Mouse (Mus musculus) common myeloid progenitor, adult 5-6 weeks (primary cell): ENCODE measurements around the gene Gm9195. TPM values are rescaled to one million over a fixed set of nuclear protein-coding genes. Genes with fewer than 3 reads are reported as not detected.

Source experiments
- ATAC-seq: replicated peaks from 2 replicates; pipeline ENCODE4 v1.8.0; 2016; ENCODE audit warnings: low read depth, mild to moderate bottlenecking, moderate TSS enrichment, inconsistent platforms; ENCODE audit not compliant: poor library complexity, severe bottlenecking
- total RNA-seq: library from RNA; stranded (forward); fragments of 200-1000, 187-1606 nt; gene quantifications from 2 replicates; pipeline ENCODE4 v1.2.3, GENCODE M21; 2017

Gm9195 gene
- total RNA-seq, 1 experiment from 2014 or later = not detected

DNA sequence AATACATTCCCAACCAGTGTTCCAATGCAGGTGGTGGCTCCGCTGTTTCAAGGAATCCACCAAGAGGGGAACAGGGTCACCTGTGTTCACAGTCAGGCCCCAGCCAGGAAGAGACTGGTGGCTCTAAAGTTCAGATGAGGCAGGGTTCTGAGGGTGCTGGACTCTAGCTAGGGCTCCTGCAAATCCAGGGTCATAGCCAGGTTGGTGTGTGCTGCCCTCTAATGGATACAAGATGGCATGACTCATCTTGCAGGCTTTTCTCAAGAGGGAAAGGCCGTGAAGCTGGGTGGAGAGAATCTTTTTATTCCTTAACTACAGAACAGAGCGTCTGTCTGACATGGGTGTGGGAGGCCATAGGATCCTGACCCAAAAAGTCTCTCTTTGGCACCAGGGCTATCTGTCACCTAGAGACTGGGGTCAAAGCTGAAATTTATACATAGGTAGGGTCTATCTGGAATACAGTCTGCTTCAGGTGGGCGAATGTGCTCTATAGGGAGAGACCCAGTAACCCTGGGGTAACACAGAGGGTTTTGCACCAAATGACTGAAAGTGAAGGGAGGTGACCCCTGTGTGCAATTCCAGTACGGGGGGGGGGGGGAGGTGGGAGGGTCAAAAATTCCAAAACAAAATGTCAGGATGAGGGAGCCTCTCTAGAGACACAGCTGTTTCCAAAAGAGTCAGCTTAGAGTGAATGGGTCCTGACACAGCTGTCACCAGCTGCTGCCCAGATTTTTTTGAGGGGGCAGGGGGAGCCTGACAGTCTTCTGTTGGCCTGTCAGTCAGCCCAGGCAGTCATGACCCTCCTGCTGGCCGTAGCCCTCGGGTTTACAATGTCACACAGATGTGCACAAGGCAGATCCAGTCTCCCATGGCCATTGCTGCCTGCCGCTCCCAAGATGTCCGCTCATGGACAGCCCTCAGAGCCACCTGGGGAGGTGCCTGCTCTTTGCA, 44.2 kb downstream of the Gm9195 start:
- peak; percentile 77 for ATAC-seq

DNA sequence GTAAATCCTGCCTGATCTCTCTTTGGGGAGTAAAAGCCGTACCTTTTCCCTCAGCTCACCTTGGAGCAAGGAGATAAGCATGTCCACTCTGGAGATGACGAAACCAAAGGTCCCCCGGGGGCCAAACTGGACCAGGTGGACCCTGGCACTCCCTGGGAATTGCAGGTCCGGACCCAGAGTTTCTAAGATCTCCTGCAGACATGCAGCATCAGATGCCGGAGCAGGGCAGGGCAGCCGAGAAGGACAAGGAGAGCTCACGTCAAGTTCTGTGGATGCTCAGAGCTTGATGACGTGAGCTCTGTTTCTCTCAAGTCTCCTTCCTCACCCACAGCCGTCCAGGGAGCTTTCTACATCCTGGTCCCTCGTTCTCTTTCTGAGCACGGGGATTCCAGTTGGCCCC, 48.7 kb downstream of the Gm9195 start:
- no peak for ATAC-seq

DNA sequence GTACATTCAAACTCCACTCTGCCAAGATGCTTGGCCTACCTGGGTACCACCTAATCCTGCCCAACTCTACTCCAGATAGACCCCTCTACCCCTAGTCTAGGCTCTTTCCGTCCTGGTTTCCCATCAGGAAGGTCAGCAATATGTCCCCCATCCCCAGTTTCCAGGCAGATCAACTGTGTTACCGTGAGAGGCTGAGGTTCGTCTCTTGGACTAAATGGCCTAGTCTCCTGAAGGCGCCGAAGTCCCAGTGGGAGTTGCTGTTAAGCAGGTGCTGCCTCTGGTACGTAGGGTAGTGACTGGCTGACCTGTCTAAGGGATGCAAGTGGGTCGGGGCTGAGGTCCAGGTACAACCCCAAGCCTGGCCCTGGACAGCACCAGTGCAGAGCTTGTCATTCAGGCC, 50.7 kb downstream of the Gm9195 start:
- no peak for ATAC-seq

DNA sequence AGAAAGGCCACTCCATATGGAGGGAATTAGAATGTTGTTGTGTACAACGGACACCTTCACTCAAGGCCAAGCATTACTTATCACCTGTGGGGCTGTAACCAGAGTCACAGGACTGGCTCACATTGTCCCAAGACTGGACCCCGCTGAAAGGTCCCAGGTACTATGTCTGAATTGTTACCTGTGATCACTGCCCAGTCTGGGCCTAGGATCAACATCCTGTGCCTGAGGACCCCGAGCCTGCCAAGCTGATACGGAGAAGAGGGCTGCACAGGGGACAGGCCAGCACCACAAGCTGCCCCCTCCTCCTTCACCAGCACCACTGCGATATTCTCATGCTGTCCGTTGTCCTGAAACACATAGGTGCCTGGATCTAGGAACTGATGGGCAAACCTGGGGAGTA, 51.2 kb downstream of the Gm9195 start:
- no peak for ATAC-seq

DNA sequence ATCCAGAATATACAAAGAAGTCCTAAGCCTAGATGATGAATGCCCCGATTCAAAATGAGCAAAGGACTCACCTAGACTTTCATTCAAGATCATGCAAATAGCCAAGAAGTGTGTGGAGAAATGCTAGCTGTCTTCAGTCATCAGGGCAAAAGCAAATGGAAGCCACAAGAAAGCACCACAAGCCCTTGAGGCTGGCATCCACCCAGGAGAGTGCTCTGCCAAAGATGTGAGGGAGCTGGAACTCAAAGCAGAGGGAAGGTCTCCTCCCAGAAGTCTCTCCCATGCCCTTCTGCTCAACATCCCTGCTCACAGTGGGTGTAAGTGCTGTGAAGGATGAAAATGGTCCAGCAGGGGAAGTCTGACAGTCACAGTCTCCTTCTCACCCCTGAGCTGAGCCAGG, 52.7 kb downstream of the Gm9195 start:
- ATAC-seq = no peak

DNA sequence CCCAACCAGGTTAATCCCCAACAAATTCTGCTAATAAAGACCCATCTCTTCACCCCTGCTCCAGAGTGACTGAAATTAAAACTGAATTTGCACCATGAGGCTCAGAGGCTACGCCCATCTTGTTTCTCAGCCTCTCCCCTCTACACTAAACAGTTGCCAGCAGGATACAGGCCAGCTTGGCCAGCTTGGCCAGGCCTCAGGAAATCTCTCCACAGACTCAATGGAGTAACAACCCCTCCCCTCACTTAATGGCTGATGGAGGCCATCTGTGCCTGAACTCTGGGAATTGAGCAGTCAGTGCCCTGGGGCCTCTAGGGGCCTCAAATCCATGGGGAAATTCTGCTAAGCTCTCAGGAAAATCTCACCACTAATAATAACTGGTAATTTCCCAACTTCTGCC, 101.9 kb downstream of the Gm9195 start:
- no peak for ATAC-seq

DNA sequence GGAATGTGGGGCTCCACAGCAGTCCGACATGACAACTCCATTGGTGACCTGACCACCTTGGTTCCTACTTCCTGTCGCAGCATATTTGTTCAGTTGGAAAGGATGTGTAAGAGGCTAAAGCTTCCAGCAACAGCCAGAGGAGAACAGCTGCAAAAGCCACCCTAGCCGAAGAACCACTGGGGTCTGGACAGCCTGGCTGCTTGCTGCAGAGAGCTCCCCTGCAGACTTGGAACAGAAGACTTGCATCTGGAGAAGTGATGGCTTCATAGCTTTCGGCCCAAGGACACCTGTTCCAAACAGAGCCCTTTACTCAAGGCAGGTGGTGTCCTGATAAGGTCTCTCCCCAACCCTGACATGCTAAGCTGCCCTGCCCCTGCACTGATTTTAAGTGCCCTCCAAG, 102.3 kb downstream of the Gm9195 start:
- ATAC-seq = no peak

DNA sequence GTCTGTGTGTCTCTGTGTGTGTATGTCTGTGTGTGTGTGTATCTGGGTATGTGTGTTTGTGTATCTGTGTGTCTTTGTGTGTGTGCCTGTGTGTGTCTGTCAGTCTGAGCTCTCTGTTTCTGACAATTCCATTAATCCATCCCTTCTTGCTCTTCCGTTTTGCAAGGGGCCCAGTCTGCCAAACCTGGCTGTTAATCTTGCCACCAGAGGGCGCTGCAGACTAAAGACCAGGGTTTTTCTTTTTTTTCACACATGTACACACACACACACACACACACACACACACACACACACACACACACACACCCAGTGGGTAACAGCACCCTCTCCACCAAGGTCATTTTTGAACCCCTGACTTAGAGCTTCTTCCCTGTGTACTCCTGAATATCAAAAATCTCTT, 114.4 kb downstream of the Gm9195 start:
- no peak for ATAC-seq

Other genes starting within 250 kb of the Gm9195 start
- 37.3 and 43.8 TPM in 2 replicates for gene Fndc3a, start 218.2 kb upstream of the Gm9195 start, total RNA-seq